Comparison of ENCODE assay signal across 16 mouse cellular contexts in the genomic region with DNA sequence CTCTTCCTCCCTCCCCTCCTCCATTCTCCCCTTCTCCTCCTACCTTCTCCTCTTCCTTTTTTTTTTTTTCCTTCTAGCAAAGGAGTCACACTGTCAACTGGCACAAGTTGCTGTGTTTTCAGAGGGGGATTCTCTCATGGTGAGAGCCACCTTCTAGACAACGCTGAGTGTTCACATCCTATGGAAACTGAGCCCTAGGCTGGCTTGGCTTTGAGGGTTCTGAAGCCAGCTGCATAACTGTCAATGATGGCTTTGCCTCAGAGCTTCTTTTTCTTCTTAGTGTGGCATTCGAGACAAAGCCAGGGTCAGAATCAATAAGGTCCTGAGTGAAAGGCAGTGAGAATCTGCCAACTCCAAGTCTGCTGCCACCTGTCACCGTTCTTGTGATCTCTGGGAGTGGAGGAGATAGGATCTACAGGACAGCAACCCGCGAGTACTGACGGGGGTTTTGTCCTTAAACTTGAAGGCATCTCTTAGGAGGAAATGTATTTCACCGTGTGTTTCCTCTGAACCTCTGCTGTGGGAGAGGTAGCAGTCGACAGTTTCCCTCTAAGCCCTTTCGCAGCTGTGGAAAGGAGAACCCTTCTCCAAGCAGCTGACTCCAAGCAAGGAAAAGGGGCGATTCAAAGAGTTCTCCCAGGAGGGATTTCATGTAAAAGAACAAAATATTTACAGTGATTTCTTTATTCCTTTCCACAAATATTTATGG.
"Had no signal": no experiment of that assay in that cellular context is flagged by ENCODE, and none has a peak within 500 bp of the region (broad histone marks: within the 10 kb centered on the region; RNA-seq: fewer than 3 reads in every experiment).

No protein-coding gene starts in this region.

- H3K27me3 ChIP-seq: limb, embryonic 13.5 days; neural tube, embryonic 12.5 days; stomach, embryonic 15.5 days had no signal

- ATAC-seq: lung, postnatal 0 days had no signal

- DNase-seq: kidney, adult 18-20 months; kidney, postnatal 10 days; kidney, postnatal 4 days; left cerebral cortex, postnatal 4 days; lung, adult 2 months; lung, postnatal 36 days; right cerebral cortex, postnatal 4 days; spleen, adult 18-20 months had no signal

- H3K4me1 ChIP-seq: limb, embryonic 13.5 days; midbrain, embryonic 10.5 days; neural tube, embryonic 12.5 days; stomach, embryonic 15.5 days had no signal

- H3K4me3 ChIP-seq: layer of hippocampus, adult 2 months; limb, embryonic 13.5 days; midbrain, embryonic 10.5 days; myocyte; neural tube, embryonic 12.5 days; stomach, embryonic 15.5 days had no signal

- H3K27ac ChIP-seq: limb, embryonic 13.5 days; liver, embryonic 14.5 days; midbrain, embryonic 10.5 days; neural tube, embryonic 12.5 days; stomach, embryonic 15.5 days had no signal
